Mouse (Mus musculus): ENCODE data around the gene Sun5.

- TF ChIP-seq POLR2A (IDR thresholded peaks at IDR 0.05; ENCODE audit: insufficient read length, low read depth) (no peak), USF1 (IDR thresholded peaks at IDR 0.05; ENCODE audit: low read depth) (no peak), TCF12 (IDR thresholded peaks at IDR 0.05; ENCODE audit: insufficient read depth, poor library complexity, severe bottlenecking) (no peak), MAX (IDR thresholded peaks at IDR 0.05; ENCODE audit: low read depth) (no peak)
Measured at GRCm38 (mm10) chr2:153859581-153859980, 11.3 kb downstream of the Sun5 start.

All from myocyte (in vitro differentiated cells).